Mouse (Mus musculus) heart, adult 2 months (tissue): ENCODE results near the gene Lman2. TPM values are rescaled to one million over a fixed set of nuclear protein-coding genes. Genes with fewer than 3 reads are reported as not detected.

Source experiments
- DNase-seq, 2 experiments: peaks; one replicate each; pipeline ENCODE4 v3.0.0; 2021
- H3K27ac ChIP-seq: fragments of 200-600 bp; 2 replicates; pipeline ENCODE4 v1.8.1; 2022
- H3K27me3 ChIP-seq: fragments of 200-500 bp; 2 replicates; pipeline ENCODE4 v1.6.1; 2012; ENCODE audit warnings: mild to moderate bottlenecking, low read length, inconsistent platforms, mixed read lengths; ENCODE audit not compliant: control insufficient read depth, insufficient read depth
- H3K36me3 ChIP-seq: fragments of 200-500 bp; 2 replicates; pipeline ENCODE4 v1.6.1; 2012; ENCODE audit warnings: low read length, inconsistent platforms; ENCODE audit not compliant: control insufficient read depth, insufficient read depth
- H3K4me1 ChIP-seq: fragments of 200-500 bp; 2 replicates; pipeline ENCODE4 v1.6.1; 2011; ENCODE audit warnings: low read length; ENCODE audit not compliant: control insufficient read depth, insufficient read depth
- H3K4me3 ChIP-seq: fragments of 200-600 bp; 2 replicates; pipeline ENCODE4 v1.8.1; 2022
- H3K79me2 ChIP-seq: fragments of 200-500 bp; replicated peaks from 2 replicates; pipeline ENCODE4 v1.6.1; 2012; ENCODE audit warnings: mild to moderate bottlenecking, inconsistent platforms, low read length, moderate library complexity, mixed read lengths; ENCODE audit not compliant: control insufficient read depth, insufficient read depth
- H3K9ac ChIP-seq: fragments of 200-500 bp; 2 replicates; pipeline ENCODE4 v1.6.1; 2012; ENCODE audit warnings: low read depth, mild to moderate bottlenecking, control low read depth, inconsistent platforms, low read length, mixed read lengths
- CTCF ChIP-seq: fragments of 200-600 bp; IDR thresholded peaks from 2 replicates; pipeline ENCODE4 v1.8.1; 2022; ENCODE audit warnings: antibody characterized with exemption, mild to moderate bottlenecking, moderate library complexity
- EP300 ChIP-seq: fragments of 200-500 bp; IDR thresholded peaks from 2 replicates; pipeline ENCODE4 v1.6.1; 2011; ENCODE audit warnings: low read depth, low read length, control low read depth; ENCODE audit not compliant: insufficient read depth
- POLR2A ChIP-seq: fragments of 200-500 bp; IDR thresholded peaks from 2 replicates; pipeline ENCODE4 v1.6.1; 2011; ENCODE audit warnings: mild to moderate bottlenecking, low read depth, low read length, control low read depth; ENCODE audit not compliant: insufficient read depth
- WGBS: fragments of 180-500 bp; shearing (Covaris S2); methylation state at CpG from one replicate; pipeline ENCODE4 v1.1.7; 2018; 5-methylcytosine and 5-hydroxymethylcytosine counted together
- intact Hi-C: fragments of 180-260 bp; cut with DNase I; formaldehyde crosslinking; loops from one replicate; pipeline ENCODE4 v1.15.1; 2025
- polyA plus RNA-seq: library from polyadenylated mRNA; depleted of rRNA; stranded (reverse); fragments of >200 nt; gene quantifications from 2 replicates; pipeline ENCODE4 v1.2.3, GENCODE M21; 2012
- total RNA-seq, 2 experiments: library from RNA; stranded (reverse); gene quantifications; 2 replicates each; pipeline ENCODE4 v1.2.3; 2021

Lman2 gene
- total and polyA plus RNA-seq, 3 experiments, result 50.5 to 52.6 (median 52.2) TPM

- no peak for DNase-seq
- Histone ChIP-seq H3K27ac (no peak within 1 kb of the TSS), H3K4me3 (no peak within 1 kb of the TSS), H3K27me3 (no peaks in the 10 kb centered on the region; the same call in 1 of the 2 replicates), H3K9ac (no peak within 1 kb of the TSS), H3K79me2 (no peaks in the 10 kb centered on the region), H3K4me1 (no peaks in the 10 kb centered on the region), H3K36me3 (no peaks in the 10 kb centered on the region)
- intact Hi-C loops, result no loop called here
- 53% methylated on average over 1 of the region's 1 CpGs for WGBS
- TF ChIP-seq CTCF (no peak), EP300 (no peak), POLR2A (no peak)
Measured at GRCm38 (mm10) chr13:55398088-55398487, 35.5 kb upstream of the Lman2 start, which contains the start of gene Slc34a1. Slc34a1 (plus strand) TSS chr13:55398187.

DNA sequence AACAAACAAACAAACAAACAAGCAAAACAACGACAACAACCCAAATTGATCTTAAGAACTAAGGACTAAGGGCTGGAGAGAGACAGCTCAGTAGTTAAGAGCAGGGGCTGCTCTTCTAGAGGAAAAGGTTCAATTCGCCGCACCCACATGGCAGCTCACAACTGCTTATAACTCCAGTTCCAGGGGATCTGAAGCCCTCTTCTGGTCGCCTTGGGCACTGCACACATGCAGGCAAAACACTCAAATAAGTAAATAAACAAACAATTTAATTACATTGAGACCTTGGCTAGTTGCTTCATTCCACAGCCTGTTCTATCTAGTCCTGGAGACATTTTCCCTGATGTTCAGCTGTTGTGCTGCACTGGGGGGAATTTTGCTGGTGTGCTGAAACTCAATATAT, 30.4 kb upstream of the Lman2 start:
- DNase-seq, result no peak
- H3K9ac ChIP-seq, result no peak overlapping the region
- H3K4me3 ChIP-seq, result no peak overlapping the region
- no peaks in the 10 kb centered on the region; the same call in 1 of the 2 replicates for H3K27me3 ChIP-seq
- H3K4me1 ChIP-seq, result no peaks in the 10 kb centered on the region
- intact Hi-C loops, result no loop called here
- H3K36me3 ChIP-seq, result no peaks in the 10 kb centered on the region
- 72% methylated on average over 4 of the region's 4 CpGs for WGBS
- H3K27ac ChIP-seq, result no peak overlapping the region
- no peak for TF ChIP-seq EP300
- TF ChIP-seq POLR2A, result no peak
- peak; percentile 50 for TF ChIP-seq CTCF
- no peaks in the 10 kb centered on the region for H3K79me2 ChIP-seq

- H3K79me2 ChIP-seq, result no peaks in the 10 kb centered on the region
- H3K27me3 ChIP-seq, result no peaks in the 10 kb centered on the region; the same call in 1 of the 2 replicates
- no peak overlapping the region for H3K9ac ChIP-seq
- H3K4me1 ChIP-seq, result no peaks in the 10 kb centered on the region
- 50% methylated on average over 1 of the region's 1 CpGs for WGBS
- no peaks in the 10 kb centered on the region for H3K36me3 ChIP-seq
- no peak overlapping the region for H3K27ac ChIP-seq
- intact Hi-C loops, result no loop called here
- TF ChIP-seq POLR2A, result no peak
- no peak for TF ChIP-seq CTCF
- no peak for TF ChIP-seq EP300
- H3K4me3 ChIP-seq, result no peak overlapping the region
- no peak for DNase-seq
Measured at GRCm38 (mm10) chr13:55391626-55392029, 29.0 kb upstream of the Lman2 start.

DNA sequence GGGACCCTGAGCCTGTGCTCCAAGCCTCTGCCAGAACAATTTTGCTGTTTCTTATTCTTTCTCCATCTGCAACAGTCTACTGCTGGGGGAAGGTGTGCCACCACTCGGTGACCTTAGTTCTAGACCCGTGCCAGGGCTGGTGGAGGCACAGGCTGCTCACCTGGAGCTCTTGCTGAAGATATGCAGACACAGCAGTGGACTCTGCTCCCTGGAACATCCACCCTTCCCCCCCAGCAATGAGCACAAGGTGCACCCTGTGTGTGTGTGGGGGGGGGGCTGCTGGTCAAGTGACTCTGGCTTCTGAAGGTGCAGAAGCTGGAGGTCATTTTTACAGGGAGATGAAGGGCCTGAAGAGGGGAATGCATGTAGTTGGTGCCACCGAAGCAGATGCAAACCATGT, 28.1 kb upstream of the Lman2 start:
- 80% methylated on average over 3 of the region's 3 CpGs for WGBS
- no peak overlapping the region for H3K27ac ChIP-seq
- H3K9ac ChIP-seq, result no peak overlapping the region
- no peak overlapping the region for H3K4me3 ChIP-seq
- H3K79me2 ChIP-seq, result no peaks in the 10 kb centered on the region
- H3K36me3 ChIP-seq, result no peaks in the 10 kb centered on the region
- TF ChIP-seq CTCF (no peak), EP300 (no peak), POLR2A (no peak)
- intact Hi-C loops, result no loop called here
- no peaks in the 10 kb centered on the region for H3K4me1 ChIP-seq
- no peaks in the 10 kb centered on the region; the same call in 1 of the 2 replicates for H3K27me3 ChIP-seq
- DNase-seq, result no peak

- Histone ChIP-seq H3K79me2 (no peaks in the 10 kb centered on the region), H3K4me3 (no peak overlapping the region), H3K4me1 (no peaks in the 10 kb centered on the region), H3K36me3 (no peaks in the 10 kb centered on the region), H3K27me3 (peaks cover 3% of the 10 kb centered on the region; the same call in 1 of the 2 replicates), H3K9ac (no peak overlapping the region), H3K27ac (no peak overlapping the region)
- intact Hi-C loops, result no loop called here
- DNase-seq, result no peak
- no peak for TF ChIP-seq CTCF
- TF ChIP-seq POLR2A, result no peak
- TF ChIP-seq EP300, result no peak
- WGBS, result 78% methylated on average over 4 of the region's 4 CpGs
Measured at GRCm38 (mm10) chr13:55381790-55382189, 19.2 kb upstream of the Lman2 start.

DNA sequence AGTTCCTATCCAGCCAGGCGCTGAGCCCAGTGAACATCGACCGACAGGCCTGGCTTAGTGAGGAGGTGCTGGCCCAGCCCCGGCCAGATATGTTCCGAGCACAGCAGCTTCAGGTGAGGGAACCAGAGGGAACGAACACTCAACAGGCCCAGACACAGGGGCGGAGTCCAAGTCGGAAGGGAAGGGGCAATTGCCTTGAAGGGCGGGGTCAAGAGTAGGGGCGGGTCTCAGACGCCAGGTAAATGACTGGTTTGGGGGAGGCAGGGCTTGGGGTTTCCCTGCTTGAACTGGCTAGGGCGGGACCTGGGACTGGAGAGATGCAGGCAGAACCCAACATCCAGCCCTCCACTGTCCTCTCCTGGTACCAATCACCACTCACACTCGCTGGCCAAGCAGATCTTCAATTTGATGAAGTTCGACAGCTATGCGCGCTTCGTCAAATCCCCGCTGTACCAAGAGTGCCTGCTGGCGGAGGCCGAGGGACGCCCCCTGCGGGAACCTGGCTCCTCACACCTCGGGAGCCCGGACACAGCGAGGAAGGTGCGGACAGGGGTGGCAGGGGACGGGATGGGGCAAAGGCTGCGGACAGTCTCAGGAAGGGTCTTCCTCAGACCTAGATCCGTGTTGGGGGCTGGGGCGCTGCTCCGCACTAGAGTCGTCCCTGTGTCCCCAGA, 16.5 kb upstream of the Lman2 start:
- Histone ChIP-seq H3K4me3 (no peak overlapping the region), H3K36me3 (no peaks in the 10 kb centered on the region), H3K27me3 (peaks cover 3% of the 10 kb centered on the region; the same call in 1 of the 2 replicates), H3K4me1 (no peaks in the 10 kb centered on the region), H3K27ac (no peak overlapping the region), H3K79me2 (no peaks in the 10 kb centered on the region), H3K9ac (no peak overlapping the region)
- DNase-seq, result no peak
- intact Hi-C loops, result no loop called here
- WGBS, result 32% methylated on average over 32 of the region's 32 CpGs
- TF ChIP-seq CTCF, result no peak
- TF ChIP-seq EP300, result no peak
- TF ChIP-seq POLR2A, result no peak
